Mouse (Mus musculus) CH12.LX (cell line): ENCODE results near the gene Epha2. TPM values are rescaled to one million over a fixed set of nuclear protein-coding genes. Genes with fewer than 3 reads are reported as not detected.
A peak's percentile ranks its signal among the peaks of the same experiment; 100 is the strongest.

ENCODE experiments used
- DNase-seq: peaks from one replicate; pipeline ENCODE4 v3.0.0-alpha.2; 2013; ENCODE audit errors: extremely low read depth
- H3K27ac ChIP-seq: 2 replicates; pipeline ENCODE4 v1.5.1; 2012; ENCODE audit warnings: low read depth, mild to moderate bottlenecking, control low read depth, moderate library complexity; ENCODE audit not compliant: insufficient read depth
- H3K27me3 ChIP-seq: replicated peaks from 2 replicates; pipeline ENCODE3; 2012; ENCODE audit warnings: inconsistent platforms
- H3K36me3 ChIP-seq, 2 experiments: replicated peaks in 1 of 2; 2 replicates each; pipeline versions ENCODE3 to v1.6.1; 2012; ENCODE audit warnings: inconsistent platforms in 1 of 2, low read length in 1 of 2, mild to moderate bottlenecking in 1 of 2, mixed read lengths in 1 of 2, moderate library complexity in 1 of 2; ENCODE audit not compliant: control insufficient read depth in 1 of 2, insufficient read depth in 1 of 2
- H3K4me1 ChIP-seq, 2 experiments: 2 replicates each; pipeline ENCODE4 v1.6.1; 2012; ENCODE audit warnings: inconsistent platforms in 1 of 2, moderate library complexity in 1 of 2; ENCODE audit not compliant: insufficient read depth in 2 of 2, control insufficient read depth in 1 of 2
- H3K4me2 ChIP-seq: 2 replicates; pipeline ENCODE4 v1.6.1; 2012; ENCODE audit warnings: low read depth, mild to moderate bottlenecking, control low read depth; ENCODE audit not compliant: poor library complexity, insufficient read depth, severe bottlenecking
- H3K4me3 ChIP-seq, 3 experiments: fragments of 150-350 bp in 1 of 3; sonication (generic) in 1 of 3; replicated peaks in 1 of 3; 2 replicates each; pipeline versions ENCODE3 to v1.5.1; 2011 to 2012; ENCODE audit warnings: low read depth in 2 of 3, low read length in 2 of 3, mild to moderate bottlenecking in 2 of 3, moderate library complexity in 2 of 3, control low read depth in 1 of 3, improper control_type of control experiment in 1 of 3, inconsistent platforms in 1 of 3, mixed read lengths in 1 of 3; ENCODE audit not compliant: poor library complexity in 1 of 3
- H3K79me2 ChIP-seq: replicated peaks from 2 replicates; pipeline ENCODE4 v1.6.1; 2012; ENCODE audit warnings: mild to moderate bottlenecking, moderate library complexity; ENCODE audit not compliant: control insufficient read depth, poor library complexity, insufficient read depth, severe bottlenecking; ENCODE audit errors: extremely low read depth
- H3K9ac ChIP-seq: 2 replicates; pipeline ENCODE4 v1.6.1; 2012; ENCODE audit warnings: low read depth, mild to moderate bottlenecking, control low read depth, moderate library complexity; ENCODE audit not compliant: insufficient read depth
- H3K9me3 ChIP-seq: replicated peaks from 2 replicates; pipeline ENCODE3; 2012; ENCODE audit warnings: low read length, inconsistent platforms, mixed read lengths
- BHLHE40 ChIP-seq: IDR thresholded peaks from 2 replicates; pipeline ENCODE4 v1.6.1; 2011; ENCODE audit warnings: mild to moderate bottlenecking, low read depth, low read length, improper control_type of control experiment
- CTCF ChIP-seq, 2 experiments: IDR thresholded peaks in 1 of 2; conservative IDR thresholded peaks in 1 of 2; 2 replicates each; pipeline ENCODE4 v1.5.1; 2011 to 2012; ENCODE audit warnings: low read depth in 2 of 2, low read length in 2 of 2, improper control_type of control experiment in 1 of 2, inconsistent platforms in 1 of 2, mild to moderate bottlenecking in 1 of 2, moderate library complexity in 1 of 2
- ELF1 ChIP-seq: IDR thresholded peaks from 2 replicates; pipeline ENCODE4 v1.6.1; 2014; ENCODE audit warnings: low read depth, mild to moderate bottlenecking, inconsistent platforms, low read length, improper control_type of control experiment
- EP300 ChIP-seq: IDR thresholded peaks from 2 replicates; pipeline ENCODE4 v1.6.1; 2011; ENCODE audit warnings: low read length, improper control_type of control experiment
- MAX ChIP-seq: IDR thresholded peaks from 2 replicates; pipeline ENCODE4 v1.6.1; 2011; ENCODE audit warnings: low read length, improper control_type of control experiment
- MEF2A ChIP-seq: IDR thresholded peaks from 2 replicates; pipeline ENCODE4 v1.6.1; 2014; ENCODE audit warnings: low read depth, mild to moderate bottlenecking, inconsistent platforms, low read length, improper control_type of control experiment, borderline replicate concordance
- MYC ChIP-seq: IDR thresholded peaks from 2 replicates; pipeline ENCODE4 v1.6.1; 2011; ENCODE audit warnings: low read depth, mild to moderate bottlenecking, improper control_type of control experiment, low read length
- NELFE ChIP-seq: IDR thresholded peaks from 2 replicates; pipeline ENCODE4 v1.6.1; 2011; ENCODE audit warnings: low read depth, low read length, improper control_type of control experiment
- NRF1 ChIP-seq: IDR thresholded peaks from 2 replicates; pipeline ENCODE4 v1.6.1; 2014; ENCODE audit warnings: low read depth, mild to moderate bottlenecking, inconsistent platforms, low read length, improper control_type of control experiment, moderate library complexity
- PAX5 ChIP-seq: IDR thresholded peaks from 2 replicates; pipeline ENCODE4 v1.6.1; 2012; ENCODE audit warnings: low read length, inconsistent platforms, mixed read lengths
- POLR2A ChIP-seq: IDR thresholded peaks from 2 replicates; pipeline ENCODE4 v1.6.1; 2011; ENCODE audit warnings: low read depth, mild to moderate bottlenecking, improper control_type of control experiment, low read length
- POLR2AphosphoS2 ChIP-seq: IDR thresholded peaks from 2 replicates; pipeline ENCODE4 v1.6.1; 2011; ENCODE audit warnings: low read depth, low read length, improper control_type of control experiment
- RAD21 ChIP-seq: IDR thresholded peaks from 2 replicates; pipeline ENCODE4 v1.6.1; 2011; ENCODE audit warnings: low read depth, mild to moderate bottlenecking, low read length, improper control_type of control experiment, moderate library complexity
- SIN3A ChIP-seq: IDR thresholded peaks from 2 replicates; pipeline ENCODE4 v1.6.1; 2012; ENCODE audit warnings: low read length, improper control_type of control experiment, inconsistent platforms
- SMC3 ChIP-seq: IDR thresholded peaks from 2 replicates; pipeline ENCODE4 v1.6.1; 2011; ENCODE audit warnings: low read depth, low read length, improper control_type of control experiment
- USF1 ChIP-seq: IDR thresholded peaks from 2 replicates; pipeline ENCODE4 v1.6.1; 2014; ENCODE audit warnings: low read depth, mild to moderate bottlenecking, inconsistent platforms, low read length, improper control_type of control experiment
- ZC3H11A ChIP-seq: IDR thresholded peaks from 2 replicates; pipeline ENCODE4 v1.6.1; 2012; ENCODE audit warnings: low read depth, mild to moderate bottlenecking, inconsistent platforms, low read length, improper control_type of control experiment
- dilution Hi-C: fragments of 300-500 bp; cut with MboI; formaldehyde crosslinking; loops from 2 replicates; pipeline ENCODE4 v1.14.3; 2020; ENCODE audit warnings: low sequenced_read_pairs; ENCODE audit not compliant: extremely low pct_unique_long_range_greater_than_20kb, extremely low pct_ligation_motif_present
- in situ Hi-C: fragments of 300-500 bp; cut with MboI; formaldehyde crosslinking; loops from 3 replicates; pipeline ENCODE4 v1.14.3; 2019; ENCODE audit warnings: low sequenced_read_pairs, low pct_ligation_motif_present, low pct_unique_long_range_greater_than_20kb, mixed read lengths
- polyA plus RNA-seq: library from polyadenylated mRNA; unstranded; fragments of >175 nt; gene quantifications from 2 replicates; pipeline ENCODE4 v1.2.1, GENCODE M21; 2012; ENCODE audit warnings: low read depth; ENCODE audit not compliant: insufficient read length
- total RNA-seq, 2 experiments: library from RNA; depleted of rRNA; stranded (reverse); fragments of 300-350 nt in 1 of 2; fragments of >200 nt in 1 of 2; gene quantifications; 2 replicates each; pipeline ENCODE4 v1.2.3; 2012 to 2014

The Epha2 gene
- total and polyA plus RNA-seq, 3 experiments, result 0.55 to 0.81 (median 0.67) TPM

DNA sequence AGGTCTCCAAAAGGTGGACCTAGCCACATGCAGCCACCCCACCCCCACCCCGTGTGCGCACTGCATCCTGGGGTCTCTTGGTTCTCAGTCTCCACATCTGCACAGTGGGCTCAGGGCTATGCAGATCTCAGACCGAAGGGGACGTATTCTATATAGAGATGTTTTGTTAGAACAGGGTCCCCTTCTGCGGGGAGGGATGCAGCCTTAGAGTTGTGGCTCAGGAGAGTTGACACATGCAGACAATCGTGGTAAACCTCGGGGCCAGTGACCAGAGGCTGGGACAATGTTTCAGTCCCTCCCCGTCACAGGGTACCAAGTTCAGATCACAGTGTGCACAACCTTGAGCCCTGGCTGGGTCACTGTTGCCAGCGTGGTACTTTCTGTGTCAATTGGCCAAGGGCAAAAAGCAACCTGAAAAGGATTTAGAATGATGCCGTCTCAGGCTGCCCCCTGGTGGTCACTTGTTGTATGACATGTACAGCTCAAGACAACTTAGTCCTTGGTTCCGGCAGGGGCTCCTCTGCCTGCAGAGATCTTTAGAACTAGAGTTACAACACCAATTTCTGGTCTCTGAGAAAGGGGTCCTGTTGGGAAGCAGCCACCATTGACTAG lies 62.0 kb downstream of the Epha2 start:
- no peaks in the 10 kb centered on the region for H3K79me2 ChIP-seq
- in situ Hi-C loops (loop anchor here (5.0 to 10.0 kb wide), 2 partner anchors 86 to 218 kb away; partner anchors contain the start of gene Fbxo42), dilution Hi-C loops (no loop called here)
- H3K9ac ChIP-seq, result no peak overlapping the region
- DNase-seq, result peak; percentile 82
- H3K27me3 ChIP-seq, result peaks cover 91% of the 10 kb centered on the region
- H3K4me3 ChIP-seq, result no peak overlapping the region
- peak overlapping the region; percentile 18; the same call in 1 of the 2 replicates for H3K4me2 ChIP-seq
- TF ChIP-seq ZC3H11A (peak; percentile 89), CTCF (conservative IDR thresholded peaks at IDR 0.05 in 1 of 2, IDR thresholded peaks at IDR 0.05 in 1 of 2; ENCODE audit: low read depth in 2 of 2, low read length in 2 of 2) (peak; percentile 84 to 97), MEF2A (peak; percentile 32; the same call in 1 of the 2 replicates), NRF1 (no peak), POLR2AphosphoS2 (no peak), USF1 (no peak), MYC (peak; percentile 54; the same call in 1 of the 2 replicates), MAX (peak; percentile 27; the same call in 1 of the 2 replicates), POLR2A (no peak), RAD21 (peak; percentile 94), BHLHE40 (0 out of 2 replicates have a peak, but pooled peaks have one; percentile 6), SMC3 (peak; percentile 97), SIN3A (no peak), EP300 (no peak), NELFE (peak; percentile 58; the same call in 1 of the 2 replicates), ELF1 (peak; percentile 34; the same call in 1 of the 2 replicates)
- peaks cover under 1% of the 10 kb centered on the region for H3K9me3 ChIP-seq
- H3K36me3 ChIP-seq, result no peaks in the 10 kb centered on the region
- peaks cover 4 to 7% of the 10 kb centered on the region in 2 experiments; a peak in 2 of 4 replicates for H3K4me1 ChIP-seq
- H3K27ac ChIP-seq, result no peak overlapping the region

DNA sequence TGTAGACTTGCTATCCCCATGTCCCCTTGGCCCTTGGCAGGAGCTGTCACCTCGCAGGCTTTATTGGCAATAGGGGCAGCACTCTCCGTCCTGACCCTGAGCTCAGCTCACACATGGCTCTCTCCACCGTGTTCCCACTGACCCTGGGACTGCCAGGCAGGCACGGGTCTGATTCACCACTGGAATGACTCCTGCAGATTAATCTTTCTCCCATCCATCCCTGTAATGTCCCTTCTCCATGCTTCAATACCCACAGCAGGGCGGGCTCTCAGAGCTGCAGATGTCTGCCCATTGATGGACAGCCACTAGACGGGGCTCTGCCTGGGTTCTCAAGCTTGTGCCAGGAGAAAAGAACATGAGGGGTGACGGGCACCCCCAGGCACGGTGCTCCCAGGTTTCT lies 64.1 kb downstream of the Epha2 start:
- no peak overlapping the region for H3K4me2 ChIP-seq
- H3K9me3 ChIP-seq, result no peaks in the 10 kb centered on the region
- H3K27ac ChIP-seq, result no peak overlapping the region
- dilution Hi-C loops, result no loop called here
- H3K9ac ChIP-seq, result no peak overlapping the region
- no peak for TF ChIP-seq MEF2A
- no peak for TF ChIP-seq PAX5
- TF ChIP-seq, all 38 proteins: peak for 0
- in situ Hi-C loops, result loop anchor here (10.0 kb wide), 1 partner anchor 220 kb away; the partner anchor contains the start of gene Fbxo42
- Histone ChIP-seq H3K4me1 (peaks cover 6 to 7% of the 10 kb centered on the region in 2 experiments; a peak in 3 of 4 replicates), H3K36me3 (no peaks in the 10 kb centered on the region), H3K4me3 (no peak overlapping the region), H3K79me2 (no peaks in the 10 kb centered on the region), H3K27me3 (peaks cover 90% of the 10 kb centered on the region)
- no peak for DNase-seq
